Mouse (Mus musculus): ENCODE results near the gene Zfp804b.

GRCm38 (mm10) chr5:7345011-7345389 is 444 bp upstream of the Zfp804b start:
- TF ChIP-seq GATA1 (IDR thresholded peaks at IDR 0.05; ENCODE audit: borderline replicate concordance, low read length) (no peak), CTCF (IDR thresholded peaks at IDR 0.05; ENCODE audit: low read depth, low read length) (no peak), GATA2 (IDR thresholded peaks at IDR 0.05; ENCODE audit: borderline replicate concordance, low read depth, low read length) (no peak)

Data from G1E (cell line).